Mouse (Mus musculus) ovary, adult 18-20 months (tissue): ENCODE data around the gene Slc38a11.

Source experiments
- DNase-seq: peaks from one replicate; pipeline ENCODE4 v3.0.0; 2022; ENCODE audit warnings: low spot score, mixed read lengths

The Slc38a11 gene

DNA sequence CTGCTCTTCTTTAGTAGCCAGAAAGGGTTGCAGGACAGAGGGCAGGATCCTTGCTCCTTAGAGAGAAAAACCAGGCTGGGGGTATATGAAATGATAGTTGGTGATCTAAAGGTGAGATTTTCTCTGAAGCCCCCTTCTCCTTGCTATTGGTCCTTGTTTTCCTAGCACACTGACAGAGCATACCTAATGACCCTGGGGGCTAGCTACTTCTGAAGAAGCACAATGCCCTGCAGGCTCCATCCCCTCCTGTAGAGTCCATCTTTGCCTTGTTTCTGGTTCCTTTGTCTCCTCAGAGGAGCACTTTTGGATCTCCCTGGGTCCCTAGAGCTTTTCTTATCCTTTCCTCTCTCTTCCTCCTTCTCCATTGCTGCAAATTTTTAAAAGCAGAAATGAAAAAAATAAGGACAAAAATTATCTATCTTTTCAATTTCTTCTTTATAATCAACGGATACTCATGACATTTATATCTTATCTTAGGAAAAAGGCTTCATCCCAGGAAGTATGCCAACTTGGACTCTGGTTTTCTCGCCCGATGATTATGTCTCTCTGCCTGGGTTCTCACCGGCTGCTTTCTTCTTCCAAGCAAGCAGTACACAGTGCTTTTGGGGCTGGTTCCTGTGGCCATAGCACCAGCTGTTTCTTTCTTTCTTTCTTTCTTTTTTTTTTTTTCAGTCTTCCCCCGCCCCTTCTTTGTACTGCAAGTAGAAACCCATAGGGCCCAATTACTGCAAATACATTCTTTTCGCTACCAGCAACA, 41.7 kb downstream of the Slc38a11 start:
- no peak for DNase-seq

DNA sequence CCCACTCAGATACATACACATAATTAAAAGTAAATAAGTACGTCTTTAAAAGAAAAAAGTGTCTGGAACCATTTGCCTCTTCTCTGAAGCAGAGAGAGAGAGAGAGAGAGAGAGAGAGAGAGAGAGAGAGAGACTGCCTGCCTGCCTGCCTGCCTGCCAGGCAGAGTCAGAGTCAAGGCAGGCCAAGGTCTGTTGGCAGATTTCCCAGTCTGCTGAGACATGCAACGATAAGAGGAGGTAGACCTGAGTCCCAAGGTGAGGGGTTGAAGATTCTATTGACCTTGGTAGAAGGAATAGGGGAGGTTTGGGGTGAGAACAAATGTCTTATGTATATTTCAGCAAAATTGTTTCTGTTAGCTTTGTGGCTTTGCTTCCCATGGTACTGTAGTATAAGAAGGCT, 42.9 kb downstream of the Slc38a11 start:
- peak; percentile 38 for DNase-seq

DNA sequence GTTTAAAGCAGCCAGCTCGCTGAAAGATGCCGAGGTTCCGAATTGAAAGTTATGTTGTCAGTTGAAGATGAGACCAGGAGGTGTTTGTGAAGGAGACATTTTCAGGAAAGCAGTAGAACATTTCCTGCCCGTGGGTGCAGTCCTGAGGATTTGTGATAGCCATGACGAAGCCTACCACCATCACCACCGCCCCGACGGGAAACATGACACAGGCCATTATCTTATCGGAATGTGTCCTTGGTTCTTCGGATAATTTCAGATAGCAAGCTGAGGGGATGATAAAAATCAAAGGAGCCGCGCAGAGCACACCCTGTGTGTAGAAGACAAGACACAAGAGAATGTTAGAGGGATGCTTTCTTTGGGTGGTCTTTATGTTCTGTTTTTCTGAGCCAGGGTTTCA, 47.1 kb downstream of the Slc38a11 start:
- no peak for DNase-seq

GRCm38 (mm10) chr2:65311250-65311649, 52.6 kb downstream of the Slc38a11 start:
- DNase-seq: no peak

DNA sequence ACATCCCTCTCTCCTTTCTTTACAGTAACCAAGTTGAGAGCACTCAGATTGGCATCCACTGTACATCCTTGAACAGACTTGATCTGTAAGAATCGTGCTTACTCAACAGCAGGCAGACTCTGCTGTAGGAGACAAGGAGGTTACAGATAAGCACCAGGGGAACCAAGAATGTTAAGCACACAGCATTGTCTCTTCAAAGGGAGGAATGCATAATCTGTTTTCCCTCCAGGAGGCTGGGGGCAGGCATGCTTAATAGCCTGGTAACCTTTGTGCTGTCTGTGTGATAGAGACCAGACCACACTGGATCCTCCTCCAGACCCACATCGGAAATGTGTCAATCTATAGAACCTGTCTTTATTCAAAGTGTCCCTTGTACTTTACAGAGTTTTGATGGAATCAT, 67.3 kb downstream of the Slc38a11 start:
- DNase-seq: no peak

DNA sequence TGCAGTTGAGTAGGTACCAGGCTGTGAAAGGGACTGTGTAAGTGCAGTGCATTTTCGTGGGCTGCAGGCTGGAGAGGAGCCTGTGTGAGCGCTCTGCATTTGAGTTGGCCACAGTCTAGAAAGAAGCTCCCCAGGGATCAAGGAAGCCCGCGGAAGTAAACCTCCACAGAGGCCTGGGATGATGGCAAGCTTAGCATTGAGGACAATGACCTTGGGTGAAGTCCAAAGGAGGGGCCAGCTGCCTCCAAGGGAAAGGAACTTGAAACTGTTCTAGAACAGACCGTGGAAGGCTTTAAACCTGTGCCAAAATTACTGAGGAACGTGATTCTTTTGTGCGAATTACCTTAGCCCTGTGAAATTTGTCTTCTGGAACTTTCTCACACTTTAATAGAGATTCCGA, 69.7 kb downstream of the Slc38a11 start:
- DNase-seq: peak; percentile 23

DNA sequence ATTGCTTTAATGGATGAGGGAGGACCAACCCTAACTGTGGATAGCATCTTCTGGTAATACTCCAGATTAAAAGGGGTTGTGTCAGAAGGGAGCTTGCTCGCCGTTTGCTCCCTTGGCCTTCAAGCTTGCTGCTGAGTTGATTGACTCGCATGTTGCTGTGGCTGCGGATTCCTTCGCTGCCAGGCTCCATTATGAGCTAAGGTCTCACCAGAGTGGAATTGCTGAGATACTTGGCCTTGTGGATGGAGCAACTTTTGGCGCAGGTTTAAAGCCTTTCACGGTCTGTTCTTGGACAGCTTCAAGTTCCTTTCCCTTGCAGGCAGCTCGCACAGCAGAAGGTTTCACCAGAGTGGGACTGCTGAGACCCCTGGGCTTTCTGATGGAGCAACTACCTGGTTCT, 70.4 kb downstream of the Slc38a11 start:
- peak; percentile 4 for DNase-seq

- no peak for DNase-seq
Observed at GRCm38 (mm10) chr2:65289721-65290120, 74.1 kb downstream of the Slc38a11 start.

DNA sequence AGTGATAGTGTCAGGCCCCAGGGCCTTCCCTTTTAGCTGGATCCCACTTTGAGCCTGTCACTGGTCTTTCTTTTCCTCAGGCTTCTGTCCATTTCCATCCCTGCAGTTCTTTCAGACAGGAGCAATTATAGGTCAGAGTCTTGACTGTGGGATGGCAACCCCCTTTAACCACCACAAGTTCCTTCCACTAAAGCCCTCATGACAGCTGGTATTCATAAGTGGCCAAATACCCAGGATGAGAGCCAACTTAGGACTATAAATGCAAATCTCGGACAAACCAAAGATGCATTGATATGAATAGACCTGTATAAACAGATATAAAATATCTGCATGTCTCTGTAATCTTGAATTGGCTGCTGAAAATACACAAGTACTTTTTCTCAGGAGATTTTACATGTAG, 75.1 kb downstream of the Slc38a11 start:
- DNase-seq: no peak

GRCm38 (mm10) chr2:65285380-65285779, 78.5 kb downstream of the Slc38a11 start:
- DNase-seq: peak; percentile 16

DNA sequence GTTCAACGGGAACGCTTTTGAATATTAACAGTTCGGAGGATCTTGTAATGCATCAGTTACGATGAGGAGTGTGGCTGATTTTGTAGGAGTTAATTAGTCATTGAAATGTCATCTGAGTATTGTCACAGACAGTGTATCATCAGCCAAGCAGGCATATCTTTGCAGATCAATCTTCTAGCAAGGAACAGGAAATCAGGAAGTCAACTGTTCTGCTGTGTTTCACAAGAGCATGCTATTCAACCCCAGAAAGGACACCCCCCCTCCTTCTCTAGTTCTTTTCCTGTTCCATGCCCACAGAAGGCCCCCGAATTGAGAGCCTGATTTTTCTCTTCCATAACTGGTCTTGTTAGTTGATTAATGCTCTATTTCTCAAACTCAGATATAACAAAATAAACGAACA, 80.9 kb downstream of the Slc38a11 start:
- no peak for DNase-seq

DNA sequence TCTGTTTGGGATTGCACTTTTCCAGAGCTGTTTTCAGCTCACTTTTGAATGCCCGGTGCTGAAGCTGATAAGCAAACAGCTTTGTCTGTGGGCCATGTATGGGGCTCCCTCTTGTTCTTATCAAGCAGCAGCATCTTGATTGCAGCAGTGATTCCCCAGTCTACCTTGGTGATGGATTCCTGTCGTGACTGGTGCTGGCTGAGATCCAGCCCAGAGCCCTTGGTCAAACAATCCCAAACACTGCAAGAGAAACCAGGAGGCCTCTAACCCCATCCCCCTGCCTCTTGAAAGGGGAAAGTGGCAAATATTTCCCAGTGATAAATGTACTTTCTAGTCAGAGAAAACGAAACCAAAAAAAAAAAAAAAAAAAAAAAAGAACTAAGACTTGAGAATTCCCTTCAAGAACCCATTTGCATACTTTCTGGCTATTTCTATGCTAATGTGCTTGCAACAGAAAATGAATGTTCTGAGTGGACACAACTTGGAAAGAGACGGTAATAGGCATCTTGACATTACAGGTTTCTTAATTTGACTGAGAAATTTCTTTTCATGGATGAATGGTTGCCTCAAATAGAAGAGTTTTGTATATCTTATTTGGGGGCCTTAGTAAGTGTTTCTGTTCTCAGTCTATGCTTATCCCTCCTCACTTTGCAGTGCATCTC, 84.7 kb downstream of the Slc38a11 start:
- no peak for DNase-seq

GRCm38 (mm10) chr2:65275443-65276061, 88.3 kb downstream of the Slc38a11 start:
- no peak for DNase-seq

- no peak for DNase-seq
Observed at GRCm38 (mm10) chr2:65273910-65274309, 89.9 kb downstream of the Slc38a11 start.

- DNase-seq: no peak
Observed at GRCm38 (mm10) chr2:65268731-65269130, 95.1 kb downstream of the Slc38a11 start.

DNA sequence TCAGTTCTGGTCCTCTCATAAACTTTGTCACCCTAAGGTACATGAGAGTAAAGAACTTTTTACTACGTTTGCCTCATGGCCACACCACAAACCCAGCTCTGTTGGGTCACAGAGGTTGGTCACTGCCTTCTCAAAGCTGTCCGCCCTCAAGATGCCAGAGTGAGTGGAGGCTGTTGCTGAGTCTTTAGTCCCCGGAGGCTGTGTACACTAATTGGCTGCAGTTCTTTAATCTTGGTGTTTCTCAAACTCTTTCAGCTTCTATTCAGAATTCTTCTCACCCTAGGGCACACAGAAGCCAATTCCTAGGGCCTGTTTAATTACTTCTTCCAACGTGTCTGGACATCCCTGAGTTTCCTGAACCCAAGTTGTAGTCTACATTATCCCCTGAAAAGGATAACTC, 96.0 kb downstream of the Slc38a11 start:
- no peak for DNase-seq

DNA sequence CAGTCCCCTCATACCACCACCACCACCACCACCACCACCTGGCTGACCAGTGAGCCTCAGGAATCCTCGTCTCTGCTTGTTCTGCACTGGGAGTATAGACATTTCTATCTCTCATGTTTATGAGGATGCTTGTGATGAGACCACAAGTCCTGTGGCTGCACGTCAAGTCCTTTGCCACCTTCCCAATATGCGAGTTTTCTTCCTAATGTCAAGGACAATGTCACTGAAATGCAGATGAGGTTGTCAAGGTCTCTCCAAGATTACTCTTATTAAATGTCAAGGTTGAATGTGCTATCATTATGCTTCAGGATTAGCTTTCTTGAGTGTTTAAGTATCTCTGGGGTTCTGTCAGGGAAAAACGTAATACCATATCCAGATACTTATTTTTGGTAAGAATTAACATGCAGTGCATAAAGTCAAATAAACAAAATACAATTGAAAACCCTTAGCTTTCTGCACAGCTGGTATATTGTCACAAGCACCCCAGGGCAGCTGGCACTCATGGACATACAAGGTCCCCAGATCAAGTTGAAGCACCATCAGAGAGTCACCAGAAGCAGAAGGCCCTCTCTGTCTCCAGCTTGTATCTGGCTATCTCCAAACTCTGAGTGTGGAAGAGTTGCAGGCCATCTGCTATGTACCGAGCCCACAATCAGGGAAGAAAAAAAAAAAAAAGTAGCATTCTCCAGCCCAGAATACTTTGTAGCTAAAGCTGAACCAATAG, 97.1 kb downstream of the Slc38a11 start:
- no peak for DNase-seq
